Mouse (Mus musculus) limb, embryonic 12.5 days (tissue): ENCODE data around the gene Snhg11. TPM values are rescaled to one million over a fixed set of nuclear protein-coding genes. Genes with fewer than 3 reads are reported as not detected.

ENCODE experiments used
- ATAC-seq: fragments of 200-750 bp; cut with Nextera tagmentation; 2 replicates; pipeline ENCODE4 v1.8.0; 2017; ENCODE audit warnings: low read depth, moderate TSS enrichment; ENCODE audit not compliant: insufficient number of reproducible peaks, insufficient read depth, low FRiP score, low TSS enrichment
- H3K27ac ChIP-seq: fragments of 300-500 bp; sonication (generic); 2 replicates; pipeline ENCODE4 v1.5.1; 2016; ENCODE audit warnings: mild to moderate bottlenecking, moderate library complexity
- H3K27me3 ChIP-seq: fragments of 300-500 bp; sonication (generic); 2 replicates; pipeline ENCODE4 v1.6.1; 2016; ENCODE audit warnings: mild to moderate bottlenecking, moderate library complexity
- H3K36me3 ChIP-seq: fragments of 300-500 bp; sonication (generic); 2 replicates; pipeline ENCODE4 v1.6.1; 2016; ENCODE audit warnings: mild to moderate bottlenecking, moderate library complexity
- H3K4me1 ChIP-seq: fragments of 300-500 bp; sonication (generic); replicated peaks from 2 replicates; pipeline ENCODE4 v1.6.1; 2016
- H3K4me2 ChIP-seq: fragments of 300-500 bp; sonication (generic); 2 replicates; pipeline ENCODE4 v1.6.1; 2016; ENCODE audit warnings: mild to moderate bottlenecking, moderate library complexity
- H3K4me3 ChIP-seq: fragments of 300-500 bp; sonication (generic); replicated peaks from 2 replicates; pipeline ENCODE4 v1.5.1; 2016; ENCODE audit warnings: mild to moderate bottlenecking
- H3K9ac ChIP-seq: fragments of 300-500 bp; sonication (generic); replicated peaks from 2 replicates; pipeline ENCODE4 v1.6.1; 2016; ENCODE audit warnings: mild to moderate bottlenecking, moderate library complexity
- H3K9me3 ChIP-seq: fragments of 300-500 bp; sonication (generic); 2 replicates; pipeline ENCODE4 v1.6.1; 2016; ENCODE audit warnings: mild to moderate bottlenecking, moderate library complexity
- WGBS: fragments of 180-500 bp; shearing (Covaris S2); methylation state at CpG from one replicate; pipeline ENCODE4 v1.1.7; 2016; 5-methylcytosine and 5-hydroxymethylcytosine counted together
- polyA plus RNA-seq: library from polyadenylated mRNA; unstranded; fragments of >200 nt; fragmentation: Nextera tagmentation; extraction: Ambion mirVana; gene quantifications from 2 replicates; pipeline ENCODE4 v1.2.1, GENCODE M21; 2016

The Snhg11 gene
- polyA plus RNA-seq, 1 experiment from 2014 or later: 7.7 TPM

GRCm38 (mm10) chr2:158408997-158409594, 33.7 kb downstream of the Snhg11 start:
- Histone ChIP-seq H3K9ac (0 out of 2 replicates have a peak overlapping the region, but pooled peaks have one; percentile 47), H3K27ac (no peak overlapping the region), H3K27me3 (no peaks in the 10 kb centered on the region), H3K4me1 (peaks cover 7% of the 10 kb centered on the region), H3K36me3 (no peaks in the 10 kb centered on the region), H3K9me3 (no peaks in the 10 kb centered on the region), H3K4me3 (peak overlapping the region; percentile 90), H3K4me2 (peak overlapping the region; percentile 57)
- ATAC-seq: no peak; the same call in 1 of the 2 replicates
- 24% methylated on average over 14 of the region's 14 CpGs for WGBS

- H3K9me3 ChIP-seq: no peaks in the 10 kb centered on the region
- peak within 1 kb of the TSS; percentile 84 for H3K27ac ChIP-seq
- no peaks in the 10 kb centered on the region for H3K27me3 ChIP-seq
- H3K4me2 ChIP-seq: peak within 1 kb of the TSS; percentile 95
- under 1% methylated on average over 46 of the region's 46 CpGs for WGBS
- peak; percentile 82 for ATAC-seq
- H3K4me1 ChIP-seq: peaks cover 7% of the 10 kb centered on the region
- peak within 1 kb of the TSS; percentile 90 for H3K4me3 ChIP-seq
- peak within 1 kb of the TSS; percentile 90 for H3K9ac ChIP-seq
- no peaks in the 10 kb centered on the region for H3K36me3 ChIP-seq
Measured at GRCm38 (mm10) chr2:158409595-158410021, 34.2 kb downstream of the Snhg11 start, which contains the start of gene Ralgapb. TSS of gene Ralgapb (plus strand) at chr2:158409848.

DNA sequence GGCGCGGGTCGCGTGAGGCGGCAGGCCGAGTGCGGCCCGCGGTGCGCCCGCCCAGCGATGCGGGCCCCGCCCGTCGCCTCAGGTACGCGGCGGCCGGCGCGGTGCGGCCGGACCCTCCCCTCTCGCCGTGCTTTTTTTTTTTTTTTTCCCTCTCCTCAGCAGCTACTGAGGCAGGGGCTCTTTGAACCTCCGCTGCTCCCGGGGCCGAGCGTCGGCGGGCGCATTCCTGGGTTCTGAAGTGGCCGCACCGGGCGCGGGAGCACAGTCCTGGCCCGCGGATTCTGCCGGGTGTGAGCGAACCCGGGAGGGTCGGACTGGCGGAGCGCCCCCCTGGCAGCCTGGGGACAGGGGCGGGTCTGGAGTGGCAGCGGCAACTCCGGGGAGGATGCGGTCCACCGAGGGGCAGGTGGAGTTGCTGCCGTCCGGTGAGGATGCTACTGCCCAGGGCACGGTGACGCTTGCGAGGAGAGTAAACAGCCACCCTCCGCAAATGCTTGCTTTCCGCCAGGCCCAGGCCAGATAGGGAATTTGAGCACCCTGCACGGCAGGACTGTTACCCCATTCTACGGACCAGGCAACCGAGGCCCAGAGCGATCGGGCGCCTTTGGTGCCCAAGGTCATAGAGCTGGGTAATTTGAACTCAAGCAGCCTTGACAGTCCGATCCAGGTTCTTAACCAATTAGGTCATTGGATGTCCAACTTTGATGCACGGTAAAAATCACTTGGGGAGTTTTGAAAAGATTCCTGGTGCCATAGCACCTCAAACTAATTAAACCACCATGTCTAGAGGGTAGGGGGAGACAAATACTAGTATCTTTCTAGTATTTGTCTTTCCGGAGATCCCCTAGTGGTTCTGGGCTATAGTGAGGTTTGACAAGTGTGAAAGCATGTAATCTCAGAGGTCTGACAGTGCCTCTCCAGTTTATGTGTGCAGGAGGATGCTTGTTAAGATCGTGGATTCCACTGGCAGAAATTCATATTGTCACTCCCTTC, 34.9 kb downstream of the Snhg11 start:
- H3K27me3 ChIP-seq: no peaks in the 10 kb centered on the region
- no peaks in the 10 kb centered on the region for H3K36me3 ChIP-seq
- H3K9ac ChIP-seq: peak overlapping the region; percentile 90
- peak overlapping the region; percentile 95 for H3K4me2 ChIP-seq
- H3K4me1 ChIP-seq: peaks cover 7% of the 10 kb centered on the region
- no peaks in the 10 kb centered on the region for H3K9me3 ChIP-seq
- peak overlapping the region; percentile 90 for H3K4me3 ChIP-seq
- ATAC-seq: peak; percentile 63
- 3% methylated on average over 66 of the region's 67 CpGs for WGBS
- H3K27ac ChIP-seq: peak overlapping the region; percentile 84

DNA sequence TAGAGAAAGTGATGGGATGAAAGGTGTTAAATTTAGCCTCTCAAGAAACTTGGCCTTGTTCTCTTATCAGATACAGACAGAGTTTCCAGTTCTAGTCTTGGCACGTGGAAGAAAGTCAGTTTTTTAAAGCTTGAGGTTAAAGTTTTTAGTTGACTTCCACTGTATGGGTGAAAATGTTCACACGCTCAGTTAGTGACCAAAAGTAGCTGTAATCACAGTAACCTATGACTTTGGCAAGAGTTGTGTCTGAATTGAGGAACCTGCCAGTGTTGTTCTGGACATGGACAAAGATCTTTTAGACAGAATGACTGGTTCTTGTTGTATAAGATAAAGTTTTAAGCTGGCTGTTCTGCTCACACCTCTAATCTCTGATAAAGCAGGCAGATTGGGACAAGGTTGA, 37.8 kb downstream of the Snhg11 start:
- Histone ChIP-seq H3K4me3 (no peak overlapping the region), H3K9ac (no peak overlapping the region), H3K27ac (no peak overlapping the region), H3K4me1 (peaks cover 7% of the 10 kb centered on the region), H3K36me3 (no peaks in the 10 kb centered on the region), H3K27me3 (no peaks in the 10 kb centered on the region), H3K9me3 (no peaks in the 10 kb centered on the region), H3K4me2 (no peak overlapping the region)
- no peak for ATAC-seq
- WGBS: 87% methylated on average over 2 of the region's 2 CpGs

- Histone ChIP-seq H3K36me3 (no peaks in the 10 kb centered on the region), H3K27me3 (no peaks in the 10 kb centered on the region), H3K9me3 (no peaks in the 10 kb centered on the region), H3K4me1 (peaks cover 2% of the 10 kb centered on the region), H3K4me3 (no peak overlapping the region), H3K27ac (no peak overlapping the region), H3K4me2 (no peak overlapping the region), H3K9ac (no peak overlapping the region)
- 90% methylated on average over 1 of the region's 1 CpGs for WGBS
- ATAC-seq: no peak
Measured at GRCm38 (mm10) chr2:158415826-158416225, 40.4 kb downstream of the Snhg11 start.

DNA sequence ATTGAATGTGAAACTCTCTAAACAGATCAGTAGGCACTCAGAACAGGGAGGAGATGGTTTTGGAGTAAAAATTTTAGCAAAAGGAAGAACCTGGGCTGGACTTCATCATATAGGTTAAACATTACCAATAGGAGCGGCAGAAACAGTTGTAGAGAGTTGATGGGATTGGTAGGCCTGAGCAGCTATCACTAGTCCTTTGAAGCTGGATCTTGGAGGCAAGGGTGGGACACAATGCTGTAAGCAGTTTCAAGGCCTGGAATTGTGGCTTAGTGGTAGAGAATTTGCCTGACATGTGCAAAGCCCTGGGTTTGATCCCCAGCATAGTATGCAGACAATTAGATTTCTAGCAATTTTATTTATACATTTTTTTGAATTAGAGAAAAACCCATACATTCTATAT, 43.2 kb downstream of the Snhg11 start:
- H3K4me1 ChIP-seq: no peaks in the 10 kb centered on the region
- ATAC-seq: no peak
- WGBS: 86% methylated on average over 1 of the region's 1 CpGs

More for the DNA sequence above, 43.2 kb downstream of the Snhg11 start:
- Histone ChIP-seq H3K27ac (no peak overlapping the region), H3K9ac (no peak overlapping the region), H3K4me3 (no peak overlapping the region), H3K9me3 (no peaks in the 10 kb centered on the region), H3K27me3 (no peaks in the 10 kb centered on the region), H3K4me2 (no peak overlapping the region), H3K36me3 (peaks cover 18% of the 10 kb centered on the region)

Other genes with a start within 250 kb of the Snhg11 start
- 2.6 and 3.4 TPM in 2 replicates for gene Tgm2, start 229.2 kb upstream of the Snhg11 start, polyA plus RNA-seq
- gene D630003M21Rik, start 146.4 kb upstream of the Snhg11 start, polyA plus RNA-seq: 10.2 TPM in 2 replicates
- gene Bpi, start 117.5 kb upstream of the Snhg11 start, polyA plus RNA-seq: not detected in 2 replicates
- 3.1 and 4.2 TPM in 2 replicates for gene Lbp, start 69.1 kb upstream of the Snhg11 start, polyA plus RNA-seq
- gene Ralgapb, start 34.2 kb downstream of the Snhg11 start, polyA plus RNA-seq: 17.3 and 19.7 TPM in 2 replicates
- 0.37 TPM in 1 of 2 replicates, not detected in the other for gene Adig, start 127.0 kb downstream of the Snhg11 start, polyA plus RNA-seq
- 0.16 and 0.24 TPM in 2 replicates for gene Arhgap40, start 137.2 kb downstream of the Snhg11 start, polyA plus RNA-seq
- not detected in 2 replicates for gene Slc32a1, start 235.1 kb downstream of the Snhg11 start, polyA plus RNA-seq
- gene Actr5, start 249.2 kb downstream of the Snhg11 start, polyA plus RNA-seq: 20.8 and 22.1 TPM in 2 replicates